Mouse (Mus musculus) layer of hippocampus, postnatal 25 days (tissue): ENCODE measurements around the gene Hamp2. TPM values are rescaled to one million over a fixed set of nuclear protein-coding genes. Genes with fewer than 3 reads are reported as not detected.
"Not testable (repeated sequence)": the region's sequence is repeated elsewhere in the genome, so short reads cannot be mapped to it uniquely, and the experiment has no call there.

Source experiments
- DNase-seq, 2 experiments: peaks; one replicate each; pipeline ENCODE4 v3.0.0; 2022; ENCODE audit warnings: mixed read lengths in 2 of 2, low spot score in 1 of 2; ENCODE audit errors: extremely low spot score in 1 of 2
- total RNA-seq, 2 experiments: library from RNA; stranded (reverse); gene quantifications; 2 replicates each; pipeline ENCODE4 v1.2.3; 2021

Hamp2 gene
- not detected for total RNA-seq

DNA sequence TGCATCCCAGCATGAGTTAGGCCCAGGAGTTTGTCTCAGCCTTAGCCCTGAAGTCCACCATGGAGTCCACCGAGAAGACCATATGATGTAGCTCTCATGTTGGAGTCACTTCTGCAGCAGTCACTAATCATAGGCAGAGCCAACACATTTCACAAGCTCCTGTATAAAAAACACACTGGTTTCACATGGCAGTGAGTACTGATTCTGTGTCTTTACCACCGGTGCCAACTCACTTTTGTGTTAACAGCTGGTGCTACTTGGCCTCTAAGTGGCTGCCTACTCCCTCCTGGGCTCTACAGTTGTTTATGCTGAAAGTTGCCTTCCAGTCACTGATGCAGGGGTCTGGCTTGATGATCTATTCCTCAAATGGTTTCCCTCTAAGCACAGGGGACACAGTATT, at the start of gene Hamp2:
Gene Hamp2 (minus strand): TSS at position 101 of the 400 bp plus-strand sequence.
- DNase-seq, result not testable (repeated sequence)

DNA sequence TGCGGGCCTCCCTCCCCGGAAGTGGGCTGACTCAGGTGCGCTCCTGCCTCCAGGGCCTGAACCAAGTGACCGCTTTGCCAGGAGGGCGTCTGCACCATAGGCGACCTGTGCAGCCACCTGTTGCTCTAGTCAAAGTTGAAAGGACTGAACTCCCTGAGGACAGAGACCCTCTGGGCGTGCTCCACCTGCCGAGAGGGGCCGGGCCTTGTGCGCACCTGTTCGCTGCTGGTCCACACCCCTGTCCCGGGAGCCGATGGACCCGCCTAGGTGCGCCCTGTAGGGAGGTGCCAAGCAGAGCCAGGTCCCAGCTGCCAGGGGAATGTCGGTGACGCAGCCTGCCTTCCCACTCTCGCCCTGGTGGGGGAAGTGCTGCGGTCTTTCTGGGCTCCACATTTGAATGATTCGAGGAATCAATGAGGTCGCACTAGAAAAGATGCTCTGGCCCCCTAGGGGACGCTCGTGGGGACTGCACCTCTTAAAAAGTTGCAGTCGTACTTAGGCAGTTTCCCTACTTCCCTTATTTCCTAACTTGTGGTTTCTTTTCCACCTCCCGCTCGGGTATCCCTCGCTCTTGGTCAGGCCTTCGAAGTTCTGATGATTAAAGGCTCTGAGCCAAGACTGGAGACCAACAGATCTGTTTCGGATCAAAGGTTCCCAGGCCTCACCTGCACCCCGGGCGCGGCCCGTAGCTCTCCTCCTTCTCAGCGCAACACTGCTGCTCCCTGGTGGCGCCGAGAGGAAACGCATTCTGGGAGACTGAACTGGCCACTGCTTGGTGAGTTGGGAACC, 49.2 kb upstream of the Hamp2 start, which contains the start of gene Fam187b:
Gene Fam187b (plus strand): TSS at position 290 of the 789 bp plus-strand sequence.
- peak; percentile 65 to 81 for DNase-seq

DNA sequence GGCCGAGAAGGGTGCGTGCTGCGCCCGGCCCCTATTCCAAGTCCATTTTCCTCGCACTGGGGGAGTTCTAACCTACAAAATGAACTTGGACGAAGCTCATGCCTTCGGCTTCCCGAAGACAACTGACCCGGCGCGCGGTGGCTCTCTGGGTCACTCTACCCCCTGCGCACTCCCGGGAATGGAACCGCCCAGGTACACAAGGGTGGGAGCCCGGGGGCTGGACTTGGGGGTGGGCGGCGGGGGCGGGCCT, 48.7 kb upstream of the Hamp2 start, which contains the start of gene Lsr:
Gene Lsr (minus strand): TSS at position 214 of the 250 bp plus-strand sequence.
- no peak for DNase-seq

DNA sequence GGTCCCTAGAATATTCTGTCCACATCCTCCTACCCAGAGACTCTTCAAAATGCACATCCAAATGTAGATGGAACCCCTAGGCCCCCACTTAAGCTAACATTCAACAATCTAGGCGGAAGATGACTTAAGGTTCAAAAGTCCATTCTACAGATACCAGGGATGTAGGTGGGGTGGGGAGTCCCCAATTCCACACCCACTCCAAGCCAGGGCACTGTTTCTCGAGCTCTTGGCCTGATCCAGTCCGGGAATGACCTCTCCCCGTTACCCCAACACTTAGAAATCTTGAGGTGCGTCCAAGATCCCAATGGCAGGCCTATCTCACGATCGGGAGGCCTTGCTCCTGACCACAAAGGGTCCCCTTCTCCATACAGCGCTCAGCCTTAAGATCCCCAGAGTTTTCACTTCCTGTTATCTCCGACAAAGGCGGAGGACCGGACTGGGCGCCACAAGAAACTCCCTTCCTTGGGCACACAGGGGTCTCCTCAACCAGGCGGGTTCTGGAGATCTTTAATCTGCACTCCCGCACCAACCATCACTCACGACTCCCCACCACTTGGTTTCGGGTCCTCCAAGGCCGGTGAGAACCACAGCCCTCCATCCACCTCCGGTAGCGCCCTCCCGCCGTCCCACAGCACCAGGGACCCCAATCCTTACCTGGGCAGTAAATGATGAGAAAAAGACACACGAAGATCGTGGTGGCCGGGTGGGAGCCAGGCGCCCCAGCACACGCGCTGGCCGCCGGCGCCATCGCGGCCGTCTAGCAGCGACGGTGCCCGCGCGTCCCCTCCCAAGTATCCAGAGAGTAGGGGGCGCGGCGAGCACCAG, 48.2 kb upstream of the Hamp2 start:
- no peak for DNase-seq

DNA sequence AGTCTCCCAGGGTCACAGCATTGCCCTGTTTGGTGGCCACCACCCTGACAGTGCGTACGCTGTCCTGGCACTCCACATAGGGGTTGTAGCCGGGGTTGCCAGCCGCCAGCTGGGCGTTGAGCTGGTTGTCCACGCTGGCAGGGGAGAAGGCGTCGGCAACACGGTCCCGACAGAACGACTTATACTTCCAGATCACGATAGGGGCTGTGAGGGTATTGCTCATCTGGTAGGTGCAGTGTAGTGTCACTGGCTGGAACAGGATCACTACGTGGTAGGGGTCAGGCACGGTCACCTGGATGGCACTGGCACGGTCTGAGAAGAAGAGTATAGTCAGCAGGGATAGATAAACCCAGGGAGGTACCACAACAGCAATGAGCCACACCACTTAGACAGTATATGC, 47.4 kb upstream of the Hamp2 start:
- no peak for DNase-seq

DNA sequence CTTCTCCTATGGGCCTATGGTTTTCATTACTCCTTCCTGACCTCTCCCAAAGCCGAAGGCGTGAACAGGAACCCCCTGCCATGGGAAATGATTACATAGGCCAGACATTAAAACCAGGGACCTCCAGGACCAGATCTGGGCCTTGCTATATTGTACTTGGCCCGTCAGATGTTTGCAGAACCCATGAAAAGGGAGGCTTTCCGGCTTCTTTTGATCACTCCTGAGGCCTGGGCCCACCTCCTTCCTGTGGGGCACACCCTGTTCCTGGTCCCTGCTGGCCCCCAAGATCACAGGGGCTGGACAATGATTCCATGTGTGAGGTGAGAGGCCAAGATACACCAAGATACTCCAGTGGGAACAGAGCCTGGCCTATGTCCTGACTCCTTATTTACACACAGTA, 44.7 kb upstream of the Hamp2 start:
- no peak for DNase-seq

DNA sequence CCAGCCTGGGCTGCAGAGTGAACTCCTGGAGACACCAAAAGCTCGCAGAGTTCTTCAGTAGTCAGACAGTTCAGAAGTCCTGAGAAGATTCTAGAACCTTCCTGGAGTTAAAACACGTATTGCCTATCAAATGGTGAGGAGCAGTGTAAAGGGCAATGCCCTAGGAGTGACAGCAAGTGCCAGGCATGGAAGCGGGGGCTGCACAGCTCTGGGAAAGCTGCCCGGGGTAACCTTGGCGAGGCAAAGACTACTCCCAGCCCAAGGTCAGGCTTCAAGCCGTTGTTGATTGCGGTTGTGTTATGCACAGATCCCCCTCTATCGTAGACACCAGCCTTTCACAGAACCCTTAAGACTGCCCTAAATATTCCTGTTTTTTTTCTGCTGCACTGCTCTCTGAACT, 44.1 kb upstream of the Hamp2 start:
- no peak for DNase-seq

DNA sequence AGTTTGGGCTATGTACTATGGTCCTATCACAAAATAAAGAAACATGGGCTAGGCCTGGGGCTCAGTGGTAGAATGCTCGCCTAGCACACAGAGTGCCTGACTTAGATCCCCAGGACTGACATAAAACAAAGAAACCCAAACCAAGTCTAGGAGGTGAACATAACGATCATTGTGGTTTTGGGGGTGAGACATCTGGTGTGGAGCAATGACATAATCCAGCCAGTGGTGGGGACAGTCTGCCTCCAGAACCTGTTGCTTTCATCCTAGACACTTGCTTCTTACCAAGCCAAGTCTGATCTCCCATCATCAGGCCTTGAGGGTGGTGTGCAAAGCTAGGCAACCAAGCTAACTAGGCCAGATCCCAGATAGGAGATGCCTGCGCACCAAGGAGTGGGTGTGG, 42.2 kb upstream of the Hamp2 start:
- no peak for DNase-seq

DNA sequence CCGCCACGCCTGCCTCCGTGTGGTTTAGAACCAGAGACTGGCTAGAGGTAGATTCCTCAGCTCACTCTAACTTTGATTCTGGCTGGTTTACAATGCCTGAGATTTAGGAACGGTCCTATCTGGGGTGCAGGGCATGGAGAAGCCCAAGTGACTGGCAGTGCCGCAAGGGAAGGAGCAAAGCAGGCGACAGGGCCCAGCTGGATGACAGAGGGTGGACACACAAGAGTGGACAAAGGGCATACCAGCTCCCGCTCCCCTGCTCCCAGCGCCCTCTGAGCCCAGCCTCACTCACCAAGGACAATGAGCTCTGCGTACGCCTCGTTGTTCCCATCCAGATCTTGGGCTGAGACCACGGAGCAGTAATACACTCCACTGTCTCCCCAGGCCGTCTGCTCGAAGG, 41.2 kb upstream of the Hamp2 start:
- no peak for DNase-seq

DNA sequence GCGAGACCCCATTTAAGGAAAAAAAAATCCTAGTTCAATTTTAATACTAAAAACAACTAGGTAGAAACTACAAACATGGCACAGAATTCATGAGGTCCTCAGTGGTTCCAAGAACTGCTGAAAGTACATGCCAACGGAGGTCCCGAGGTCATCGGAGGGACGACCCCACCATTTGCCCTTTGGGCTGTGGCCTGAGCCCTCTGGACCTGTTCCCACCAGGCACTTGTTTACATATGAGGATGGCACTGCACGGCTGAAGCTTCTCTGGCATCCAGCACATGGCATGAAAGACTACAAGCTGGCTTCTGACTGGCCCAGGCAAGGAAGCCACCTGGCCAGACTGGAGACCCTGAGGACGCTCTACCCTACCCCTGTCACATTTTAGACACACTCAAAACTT, 39.9 kb upstream of the Hamp2 start:
- no peak for DNase-seq

DNA sequence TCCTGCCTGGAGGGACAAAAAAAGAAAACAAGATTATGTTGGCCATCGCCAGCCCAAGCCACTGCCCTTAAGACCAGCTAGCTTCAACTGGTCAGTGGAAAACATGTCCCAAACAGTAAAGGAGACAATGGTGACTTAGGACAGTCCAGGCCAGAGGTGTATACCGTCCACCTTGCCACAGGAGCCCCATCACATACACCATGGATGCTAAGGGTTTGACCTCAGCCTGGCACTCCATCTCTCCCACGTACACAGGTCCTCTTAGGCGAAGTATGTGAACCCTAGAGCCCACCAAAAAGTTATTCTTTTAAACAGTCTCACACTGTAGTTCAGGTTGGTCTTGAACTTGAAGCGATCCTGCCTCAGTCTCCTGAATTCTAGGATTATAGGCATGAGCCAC, 38.4 kb upstream of the Hamp2 start:
- DNase-seq, result no peak

DNA sequence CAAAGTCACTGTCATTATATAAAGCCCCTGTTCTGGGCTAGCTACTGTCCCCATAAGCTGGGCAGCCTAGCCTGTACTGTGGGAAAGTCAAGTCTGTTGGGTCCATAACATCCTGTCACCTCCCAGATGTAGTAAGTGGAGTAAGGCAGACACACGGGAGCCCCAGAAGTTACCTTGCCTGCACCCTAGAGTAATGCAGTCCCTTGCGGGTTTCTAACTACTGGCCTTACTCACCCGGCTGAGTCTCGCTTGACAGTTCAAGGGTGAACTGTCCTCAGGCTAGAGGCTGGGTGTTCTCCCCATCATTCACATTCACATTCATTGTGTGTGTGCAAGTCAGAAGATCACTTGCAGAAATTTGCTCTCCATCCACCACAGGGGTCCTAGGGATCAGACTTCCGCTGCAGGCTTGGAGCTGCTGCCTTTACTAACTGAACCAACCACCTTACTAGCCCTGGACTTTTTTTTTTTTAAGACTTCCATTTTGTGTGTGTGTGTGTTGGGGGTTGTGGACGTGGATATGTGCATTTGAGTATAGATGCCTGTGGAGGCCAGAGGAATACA, 35.4 kb upstream of the Hamp2 start:
- no peak for DNase-seq

DNA sequence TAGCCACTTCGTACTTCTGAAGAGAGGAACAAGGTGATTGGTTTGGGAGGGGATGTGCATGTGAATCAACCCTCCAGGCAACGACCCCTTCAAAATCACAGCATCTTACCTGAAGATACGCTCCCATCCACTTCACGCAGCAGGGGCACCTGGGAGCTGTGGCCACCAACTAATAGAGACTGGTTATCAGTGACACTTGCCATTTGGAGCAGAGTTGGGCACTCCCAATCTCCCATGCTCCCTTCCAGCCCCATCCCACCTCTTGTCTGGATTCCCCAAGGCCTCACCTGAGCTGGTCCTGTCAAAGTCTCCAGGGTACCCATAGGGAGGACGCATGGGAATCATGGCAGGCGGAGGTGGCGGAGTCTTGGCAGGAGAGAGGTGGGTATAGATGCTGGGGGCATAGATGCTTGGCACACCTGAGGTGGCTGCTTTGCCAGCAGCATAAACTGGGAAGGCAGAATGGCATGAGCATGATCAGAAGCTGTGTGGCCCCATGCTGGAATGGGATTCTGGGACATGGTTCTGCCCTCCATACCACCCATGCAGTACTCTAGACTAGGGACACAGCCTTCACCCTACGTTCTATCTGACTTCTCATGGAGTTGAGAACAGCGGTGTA, 34.5 kb upstream of the Hamp2 start:
- no peak for DNase-seq

DNA sequence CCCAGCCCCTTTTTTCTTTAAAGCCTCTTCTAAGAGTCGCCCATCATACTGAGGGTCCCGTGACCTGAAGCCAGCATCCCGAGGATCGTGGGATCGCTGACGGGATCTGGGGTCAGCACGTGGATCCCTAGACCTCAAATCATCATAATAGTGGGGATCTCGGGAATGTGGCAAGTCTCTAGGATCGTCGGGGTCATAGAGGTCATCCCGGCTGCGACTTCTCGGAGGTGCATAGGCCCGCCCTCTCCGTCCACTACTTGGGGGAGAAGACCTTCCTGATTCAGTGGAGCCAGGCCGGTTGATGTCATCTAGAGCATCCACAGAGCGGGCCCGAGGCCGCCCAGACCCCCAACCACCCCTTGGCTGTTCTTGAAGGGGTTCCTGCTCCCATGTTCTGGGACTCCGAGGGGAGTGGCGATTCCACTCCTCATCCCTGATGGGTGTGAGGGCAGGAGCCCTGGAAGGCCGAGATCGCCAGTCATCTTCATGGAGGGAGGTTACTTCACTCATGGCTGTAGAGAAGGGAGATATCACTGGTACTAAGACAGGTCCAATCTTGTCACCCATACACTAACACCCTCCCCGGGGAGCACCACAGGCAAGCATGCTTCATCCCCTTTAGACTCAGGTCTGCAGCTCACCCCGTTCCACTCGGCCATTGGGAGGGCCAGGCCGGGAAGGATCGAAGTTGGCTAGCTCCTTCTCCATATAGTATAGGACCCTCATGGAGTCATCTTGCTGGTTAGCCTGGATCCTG, 33.8 kb upstream of the Hamp2 start:
- no peak for DNase-seq

DNA sequence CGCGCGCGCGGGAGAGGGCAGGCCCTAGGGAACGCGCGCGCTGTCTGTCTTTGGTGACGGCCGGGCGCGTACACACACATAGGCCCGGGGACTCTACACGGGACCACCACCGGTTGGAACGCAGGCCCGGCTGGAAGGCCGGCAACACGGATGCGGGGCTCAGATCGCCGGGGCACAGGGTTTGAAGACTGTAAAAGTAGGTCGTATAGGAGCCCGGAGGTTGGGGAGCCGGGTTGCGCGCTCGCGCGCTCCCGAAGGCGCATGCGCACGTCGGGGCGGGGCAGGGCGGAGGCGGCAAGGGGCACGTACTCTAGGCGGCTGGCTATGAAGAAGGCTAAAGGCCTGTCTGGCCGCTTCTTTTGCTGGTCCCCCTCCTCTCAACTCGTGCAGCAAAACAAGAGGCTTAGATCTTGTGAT, 32.9 kb upstream of the Hamp2 start:
- peak; percentile 79 to 93 for DNase-seq

DNA sequence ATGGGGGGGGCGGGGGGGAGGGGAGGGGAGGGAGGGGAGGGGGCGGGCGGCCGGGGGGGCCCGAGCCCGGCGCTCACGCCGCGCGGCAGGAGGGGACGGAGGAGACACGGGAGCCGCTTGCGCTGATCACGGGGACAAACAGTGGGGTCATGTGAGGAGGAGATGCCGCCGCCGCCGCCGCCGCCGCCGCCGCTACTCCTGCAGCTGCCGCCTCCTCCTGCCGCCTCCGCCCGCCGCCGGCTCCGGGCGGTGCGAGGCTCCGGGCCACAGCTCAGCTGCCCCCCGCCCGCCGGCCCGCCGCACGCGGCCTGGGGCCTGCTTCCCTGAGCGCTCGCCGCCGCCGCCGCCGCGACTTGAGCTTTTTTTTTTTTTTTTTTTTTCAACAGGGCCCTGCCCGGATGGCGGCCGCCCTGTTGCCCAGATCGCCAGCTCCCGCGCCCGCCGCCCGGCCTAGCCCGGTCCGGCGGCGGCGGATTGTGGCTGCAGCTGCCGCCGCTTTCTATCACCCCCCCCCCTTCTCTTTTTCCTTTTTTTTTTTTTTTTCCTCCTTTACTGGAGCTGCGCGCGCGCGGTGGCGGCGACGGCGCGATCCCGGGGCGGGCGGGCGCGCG, 32.4 kb upstream of the Hamp2 start, which contains the start of gene Usf2:
Gene Usf2 (minus strand): TSS at position 48 of the 611 bp plus-strand sequence.
- DNase-seq, result peak; percentile 54 to 70

DNA sequence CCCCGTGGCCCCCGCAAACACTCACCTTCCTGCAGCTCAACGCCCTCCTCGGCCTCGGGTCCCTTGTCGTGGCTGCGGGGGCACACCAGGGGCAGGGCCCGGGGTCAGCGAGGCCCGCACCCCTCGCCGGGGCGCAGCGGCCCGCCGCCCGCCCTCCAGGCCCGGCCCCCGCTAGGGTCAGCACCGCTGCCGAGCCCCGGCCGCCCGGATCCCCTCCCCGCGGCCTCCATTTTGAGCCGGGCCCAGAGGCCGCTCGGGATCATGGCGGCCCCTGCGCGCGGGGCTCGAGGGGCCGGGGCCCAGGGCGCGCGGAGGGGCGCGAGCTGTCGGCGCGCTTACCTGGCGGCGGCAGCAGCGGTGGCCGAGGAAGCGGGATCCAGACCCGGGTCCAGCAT, 31.9 kb upstream of the Hamp2 start:
- DNase-seq, result no peak

DNA sequence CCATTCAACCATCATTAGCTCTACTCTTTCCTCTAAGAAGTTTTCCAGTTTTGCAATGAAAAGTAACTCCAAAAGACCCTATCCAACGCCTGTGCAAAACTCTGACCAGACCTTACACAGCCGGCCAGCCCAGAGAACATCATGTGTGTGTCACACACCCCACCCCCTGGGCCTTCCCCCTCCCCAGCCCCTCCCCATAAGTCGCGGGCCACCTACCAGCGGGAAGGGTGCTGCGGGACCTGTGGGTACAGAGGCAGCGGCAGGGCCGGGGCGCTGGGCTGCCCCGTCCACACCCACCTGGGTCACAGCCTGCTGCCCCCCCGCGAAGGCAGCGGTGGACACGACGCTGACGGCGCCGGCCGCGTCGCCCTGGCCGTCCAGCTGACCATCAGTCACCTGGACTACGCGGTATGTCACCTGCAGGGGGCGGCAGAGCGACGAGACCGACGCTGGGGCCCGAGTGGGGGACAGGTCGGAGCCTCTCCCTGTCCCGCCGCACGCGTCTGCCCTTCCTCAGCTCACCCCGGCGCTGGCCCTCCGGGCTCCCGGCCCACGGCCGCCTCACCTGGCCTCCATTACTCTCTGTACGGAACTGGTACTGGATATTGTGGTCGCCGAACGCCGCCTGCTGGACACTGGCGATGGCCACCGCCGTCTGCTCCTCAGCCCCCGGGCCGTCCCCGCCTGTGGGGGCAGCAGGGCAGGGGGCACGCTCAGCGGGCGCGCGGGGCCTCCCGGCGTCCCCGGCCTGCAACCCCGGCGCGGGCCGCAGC, 31.3 kb upstream of the Hamp2 start:
- peak; percentile 77 to 78 for DNase-seq

DNA sequence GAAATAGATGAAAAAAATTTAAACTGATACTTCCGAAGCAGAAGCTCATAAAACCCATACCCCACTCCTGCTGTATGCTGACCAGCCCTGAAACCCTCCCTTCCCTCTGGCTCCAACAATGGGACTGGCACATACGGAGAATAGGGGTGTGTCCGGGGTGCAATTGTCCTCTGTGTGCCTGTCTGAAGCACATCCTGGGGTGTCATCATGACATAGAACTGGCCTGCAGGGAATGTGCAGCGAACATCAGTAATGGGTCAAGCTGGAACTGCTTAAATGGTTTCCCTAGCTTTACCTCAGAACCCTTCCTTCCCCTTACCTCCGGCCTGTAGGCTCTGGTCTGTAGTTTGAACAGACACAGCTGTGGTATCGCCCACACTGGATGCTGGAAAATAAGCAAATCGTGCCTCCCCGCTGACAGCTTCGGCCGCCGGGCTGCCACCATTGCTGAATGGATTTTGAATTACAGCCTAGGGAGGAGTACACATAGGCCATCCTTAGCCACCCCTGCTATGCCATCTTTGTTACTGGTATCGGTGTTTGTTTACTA, 30.6 kb upstream of the Hamp2 start:
- no peak for DNase-seq
